Mouse (Mus musculus): ENCODE results near the gene Flot1. TPM values are rescaled to one million over a fixed set of nuclear protein-coding genes. Genes with fewer than 3 reads are reported as not detected.

Gene Flot1
- 140 TPM for polyA plus RNA-seq (2015; fragmentation: Illumina TruSeq; extraction: RNeasy Lipid Tissue Mini Kit (QIAGEN cat#74804); ENCODE audit: low read depth, low replicate concordance)

DNA sequence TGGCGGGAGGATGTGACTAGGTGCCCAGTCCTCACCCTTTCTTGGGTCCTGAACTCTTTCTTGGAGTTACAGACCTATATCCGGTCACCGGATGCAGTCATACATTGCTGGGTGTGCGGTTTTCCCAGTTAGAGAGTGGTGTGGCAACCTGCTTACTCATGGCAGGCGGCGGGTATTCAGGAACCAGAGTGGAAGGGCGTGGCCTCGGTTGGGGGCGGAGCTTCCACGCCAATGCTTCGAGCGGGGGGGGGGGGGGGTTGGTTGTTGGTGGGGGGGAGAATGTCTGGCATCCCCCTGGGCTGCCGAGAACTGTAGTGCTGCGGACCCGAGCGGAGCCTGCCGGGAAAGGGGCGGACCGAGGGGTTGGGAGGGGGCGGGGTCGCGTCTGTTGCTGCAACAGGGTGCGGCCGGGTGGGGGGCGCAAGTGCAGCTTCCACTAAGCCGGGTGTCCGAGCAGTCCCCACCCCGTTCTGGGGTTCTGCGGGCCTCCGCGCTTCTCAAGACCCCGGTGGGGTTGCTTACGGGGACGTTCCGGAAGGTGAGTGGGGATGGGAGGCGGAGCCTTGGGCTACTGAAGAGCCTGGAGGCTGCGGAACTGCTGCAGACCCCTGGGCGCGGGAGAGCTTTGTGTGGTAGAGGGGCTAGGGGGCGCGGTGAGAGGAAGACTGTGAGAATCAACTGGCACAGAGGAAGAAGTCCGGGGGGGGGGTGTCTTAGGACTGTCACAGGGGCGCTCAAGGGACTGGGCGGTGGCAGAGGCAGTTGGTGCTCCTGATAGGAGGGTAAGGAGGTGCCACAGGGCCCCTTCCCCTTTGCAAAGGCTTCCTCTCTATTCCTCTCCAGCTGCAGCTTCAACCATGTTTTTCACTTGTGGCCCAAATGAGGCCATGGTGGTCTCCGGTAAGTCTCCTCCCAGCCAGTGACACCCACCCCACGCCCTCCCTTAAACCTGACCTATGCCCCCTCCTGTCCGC is at the start of gene Flot1:
Flot1 (plus strand) TSS at position 267 of the 974 bp plus-strand sequence.

DNA sequence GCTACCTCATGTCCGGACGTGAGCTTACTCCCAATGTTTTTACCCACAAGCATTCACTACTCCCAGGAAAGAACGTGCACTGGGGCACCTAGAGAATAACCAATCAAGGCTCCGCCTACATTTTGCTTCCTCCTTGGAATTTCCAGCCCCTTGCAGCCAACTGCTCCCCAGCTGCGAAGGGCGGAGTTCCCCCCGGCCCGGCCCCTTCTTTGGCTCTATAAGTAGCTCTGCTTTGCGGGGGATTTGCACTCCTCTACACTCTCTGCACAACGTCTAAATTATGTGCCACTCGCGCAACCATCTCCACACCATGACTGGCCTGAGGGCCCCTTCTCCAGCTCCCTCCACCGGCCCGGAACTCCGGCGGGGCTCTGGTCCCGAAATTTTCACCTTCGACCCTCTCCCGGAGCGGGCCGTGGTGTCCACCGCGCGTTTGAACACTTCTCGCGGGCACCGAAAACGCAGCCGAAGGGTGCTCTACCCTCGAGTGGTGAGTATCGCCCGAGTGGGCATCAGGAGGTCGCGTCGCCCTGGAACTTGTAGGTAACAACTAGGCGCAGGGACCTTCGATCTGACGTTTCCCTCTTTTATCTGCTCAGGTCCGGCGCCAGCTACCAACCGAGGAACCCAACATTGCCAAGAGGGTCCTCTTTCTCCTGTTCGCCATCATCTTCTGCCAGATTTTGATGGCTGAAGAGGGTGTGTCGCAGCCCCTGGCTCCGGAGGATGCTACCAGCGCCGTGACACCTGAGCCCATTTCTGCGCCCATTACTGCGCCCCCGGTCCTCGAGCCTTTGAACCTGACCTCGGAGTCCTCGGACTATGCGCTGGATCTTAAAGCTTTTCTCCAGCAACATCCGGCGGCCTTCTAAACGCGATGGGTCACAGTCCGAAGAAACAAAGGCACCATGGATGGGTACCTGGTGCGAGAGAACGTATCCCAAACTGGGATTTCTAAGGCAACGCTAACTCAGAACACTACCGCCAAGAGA is 1.3 kb upstream of the Flot1 start, which contains the start of gene Ier3:
Ier3 (plus strand) TSS at position 246 of the 992 bp plus-strand sequence.

DNA sequence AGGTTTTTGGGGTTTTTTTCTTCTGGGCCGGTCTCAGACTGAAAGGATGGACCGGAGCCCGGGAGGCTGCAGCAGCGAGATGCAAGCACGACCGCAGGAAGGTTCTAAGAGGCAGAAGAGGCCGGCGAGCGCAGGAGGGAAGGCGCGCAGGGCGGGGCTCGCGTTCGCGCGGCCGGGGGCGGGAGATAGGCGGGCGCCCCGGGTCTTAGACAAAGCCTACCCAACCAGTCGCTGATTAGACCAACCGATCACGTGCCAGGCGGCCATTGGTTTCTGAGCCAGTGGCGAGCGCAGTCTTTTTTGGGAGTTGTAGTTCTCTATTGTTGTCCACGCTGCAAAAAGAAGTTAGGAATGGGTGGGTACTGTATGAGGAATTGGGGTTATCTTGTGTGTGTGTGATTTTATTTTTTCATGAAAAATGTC is 15.1 kb downstream of the Flot1 start, which contains the start of gene Tubb5:
Tubb5 (minus strand) TSS at position 185 of the 423 bp plus-strand sequence.

DNA sequence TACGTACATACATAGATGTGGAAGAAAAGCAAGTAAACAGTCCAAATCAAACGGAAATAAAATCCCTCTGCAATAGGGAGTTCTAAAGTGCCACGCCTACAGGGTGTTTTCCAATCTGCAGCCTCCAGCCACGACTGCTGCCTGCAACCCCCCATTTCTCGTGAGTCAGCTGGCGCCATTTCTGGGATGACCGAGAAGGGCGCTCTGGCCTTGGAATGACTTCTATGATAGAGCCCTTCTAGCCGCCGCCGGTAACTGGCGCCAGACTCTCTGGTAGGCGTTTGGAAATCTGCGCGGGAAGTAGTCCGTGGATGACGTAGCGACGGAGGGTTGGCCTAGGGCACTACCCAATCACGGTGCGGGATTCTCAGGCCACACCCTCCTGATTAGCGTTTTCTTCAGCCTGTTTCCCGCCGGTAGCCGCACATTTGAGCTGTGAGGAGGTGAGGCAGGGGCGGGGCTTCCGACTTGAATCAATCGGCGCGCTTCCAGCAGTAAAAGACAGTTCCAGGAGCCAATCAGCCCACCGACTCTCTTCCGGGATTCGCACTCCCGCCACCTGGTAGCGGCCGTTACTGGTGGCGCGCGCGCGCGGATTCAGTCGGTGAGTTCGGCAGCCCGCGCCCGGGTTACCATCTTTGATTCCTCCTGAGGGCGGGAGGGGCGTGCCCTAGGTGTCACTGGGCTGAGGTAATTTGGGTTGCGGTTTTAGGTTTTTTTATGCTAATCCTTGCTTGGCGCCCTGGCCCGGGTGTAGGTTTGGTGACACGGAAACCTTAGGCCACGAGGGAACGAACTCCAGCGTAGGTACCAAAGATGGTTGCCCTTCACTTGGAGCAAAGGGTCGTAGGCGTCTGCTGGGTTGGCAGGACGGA is 18.3 kb downstream of the Flot1 start, which contains the start of gene Mdc1:
Mdc1 (plus strand) TSS at position 440 of the 875 bp plus-strand sequence.

DNA sequence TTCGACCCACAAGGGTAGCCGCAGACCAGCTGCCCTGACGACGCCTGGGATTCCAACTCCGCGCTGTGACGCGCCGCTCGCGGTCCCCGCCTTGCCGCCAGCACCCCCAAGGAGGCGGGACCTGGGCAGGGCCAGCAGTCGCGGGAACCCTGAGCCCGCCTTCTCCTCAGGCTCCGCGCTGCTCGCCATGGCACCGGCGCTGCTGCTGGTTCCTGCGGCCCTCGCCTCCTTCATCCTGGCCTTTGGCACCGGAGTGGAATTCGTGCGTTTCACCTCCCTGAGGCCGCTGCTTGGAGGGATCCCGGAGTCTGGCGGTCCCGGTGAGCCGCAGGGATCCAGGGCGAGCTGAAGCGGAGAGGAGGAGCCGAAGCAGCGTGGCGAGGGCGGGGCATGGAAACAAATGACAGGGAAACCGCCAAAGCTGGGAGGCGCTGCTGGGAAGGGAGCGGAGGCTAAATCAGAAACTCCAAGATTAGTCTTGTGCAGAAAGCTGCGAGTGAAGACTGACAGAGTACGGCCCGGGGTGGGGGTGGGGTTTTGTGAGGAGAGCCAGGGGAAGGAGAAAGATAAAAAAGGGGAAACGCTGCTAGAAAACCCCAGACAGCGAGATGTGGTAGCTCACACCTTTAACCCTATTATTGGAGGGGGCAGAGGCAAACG is 38.3 kb downstream of the Flot1 start, which contains the start of gene Nrm:
Nrm (plus strand) TSS at position 121 of the 660 bp plus-strand sequence.

DNA sequence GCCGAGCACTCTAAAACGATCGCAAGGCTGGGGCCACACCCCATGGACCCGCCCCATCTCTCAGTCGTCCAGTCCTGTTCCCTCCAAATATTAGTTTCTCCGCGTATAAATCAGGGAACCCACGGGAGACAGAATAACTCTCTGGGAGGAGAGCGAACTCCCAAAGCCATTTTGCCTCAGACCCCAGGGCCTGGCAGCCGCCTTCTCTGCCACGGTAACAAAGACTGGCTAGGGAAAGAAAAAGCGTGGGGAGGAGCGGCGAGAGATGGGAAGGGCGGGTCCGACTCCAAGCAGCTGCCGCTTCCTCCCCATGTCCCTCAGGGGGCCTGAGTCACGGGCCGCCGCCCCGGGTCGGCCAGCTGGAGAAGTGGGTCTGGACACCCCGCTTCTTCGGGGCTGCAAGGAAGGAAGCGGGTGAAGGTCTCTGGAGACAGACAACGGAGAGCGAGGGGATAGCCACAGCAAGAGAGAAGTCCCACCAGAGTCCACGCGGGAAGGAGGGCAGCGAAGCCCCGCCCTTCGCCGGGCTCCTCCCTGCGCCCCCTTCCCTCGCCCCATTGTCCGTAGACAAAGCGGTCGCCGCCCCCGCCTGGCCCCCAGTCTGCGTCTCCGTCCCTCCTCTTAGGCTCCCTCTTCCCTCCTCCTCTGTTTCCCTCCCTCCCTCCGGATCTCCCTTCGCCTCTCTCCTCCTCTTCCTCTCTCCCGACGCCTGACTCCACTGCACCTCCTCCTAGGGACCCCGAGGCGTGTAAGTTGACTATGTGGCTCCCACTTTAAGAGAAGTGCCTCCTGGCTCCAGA is 42.7 kb downstream of the Flot1 start, which contains the start of gene Ppp1r18:
Ppp1r18 (plus strand) TSS at position 113 of the 800 bp plus-strand sequence.

DNA sequence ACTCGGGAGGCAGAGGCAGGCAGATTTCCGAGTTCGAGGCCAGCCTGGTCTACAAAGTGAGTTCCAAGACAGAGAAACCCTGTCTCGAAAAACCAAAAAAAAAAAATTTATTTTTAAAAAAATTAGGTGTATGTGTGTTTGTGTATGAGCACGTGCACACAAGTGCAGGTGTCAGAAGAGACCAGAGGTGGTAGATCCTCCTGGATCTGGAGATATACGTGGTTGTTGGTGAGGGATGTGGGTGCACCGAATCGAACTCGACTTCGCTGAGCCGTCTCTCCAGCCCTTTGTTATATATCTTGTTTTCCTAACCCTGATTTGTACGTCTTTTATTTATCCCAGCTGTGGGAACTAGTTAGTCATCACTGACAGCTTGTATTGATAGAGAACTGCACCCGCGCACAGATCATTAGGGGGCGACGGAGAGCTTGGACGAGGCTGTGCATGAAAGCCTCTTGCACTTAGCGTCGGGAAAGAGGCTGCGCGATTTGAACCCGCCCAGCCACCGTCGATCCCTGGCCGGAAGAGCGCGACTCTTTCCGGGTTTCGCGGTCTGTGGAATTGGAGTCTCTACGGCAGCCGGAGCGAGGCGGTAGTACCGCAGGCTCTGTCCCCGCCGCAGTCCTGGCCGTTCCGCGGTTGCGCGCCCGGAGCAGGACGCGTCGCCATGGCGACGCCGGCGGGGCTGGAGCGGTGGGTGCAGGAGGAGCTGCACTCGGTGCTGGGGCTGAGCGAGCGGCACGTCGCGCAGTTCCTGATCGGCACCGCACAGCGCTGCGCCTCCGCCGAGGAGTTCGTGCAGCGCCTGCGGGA is 56.4 kb downstream of the Flot1 start, which contains the start of gene Dhx16:
Dhx16 (plus strand) TSS at position 575 of the 813 bp plus-strand sequence.

Other genes starting within 250 kb of the Flot1 start
- not detected for gene Sfta2, start 221.7 kb upstream of the Flot1 start, polyA plus RNA-seq (2015; fragmentation: Illumina TruSeq; extraction: RNeasy Lipid Tissue Mini Kit (QIAGEN cat#74804); ENCODE audit: low read depth, low replicate concordance)
- not detected for gene Gm9573, start 196.6 kb upstream of the Flot1 start, polyA plus RNA-seq (2015; fragmentation: Illumina TruSeq; extraction: RNeasy Lipid Tissue Mini Kit (QIAGEN cat#74804); ENCODE audit: low read depth, low replicate concordance)
- gene Mucl3, start 179.5 kb upstream of the Flot1 start, polyA plus RNA-seq (2015; fragmentation: Illumina TruSeq; extraction: RNeasy Lipid Tissue Mini Kit (QIAGEN cat#74804); ENCODE audit: low read depth, low replicate concordance): not detected
- gene Vars2, start 155.6 kb upstream of the Flot1 start, polyA plus RNA-seq (2015; fragmentation: Illumina TruSeq; extraction: RNeasy Lipid Tissue Mini Kit (QIAGEN cat#74804); ENCODE audit: low read depth, low replicate concordance): 20.2 TPM
- gene Gtf2h4, start 149.5 kb upstream of the Flot1 start, polyA plus RNA-seq (2015; fragmentation: Illumina TruSeq; extraction: RNeasy Lipid Tissue Mini Kit (QIAGEN cat#74804); ENCODE audit: low read depth, low replicate concordance): 19.8 TPM
- gene Ddr1, start 118.6 kb upstream of the Flot1 start, polyA plus RNA-seq (2015; fragmentation: Illumina TruSeq; extraction: RNeasy Lipid Tissue Mini Kit (QIAGEN cat#74804); ENCODE audit: low read depth, low replicate concordance): 52.9 TPM
- 14.8 TPM for gene Ier3, start 1.5 kb upstream of the Flot1 start, polyA plus RNA-seq (2015; fragmentation: Illumina TruSeq; extraction: RNeasy Lipid Tissue Mini Kit (QIAGEN cat#74804); ENCODE audit: low read depth, low replicate concordance)
- gene Tubb5, start 15.1 kb downstream of the Flot1 start, polyA plus RNA-seq (2015; fragmentation: Illumina TruSeq; extraction: RNeasy Lipid Tissue Mini Kit (QIAGEN cat#74804); ENCODE audit: low read depth, low replicate concordance): 402 TPM
- gene Mdc1, start 18.3 kb downstream of the Flot1 start, polyA plus RNA-seq (2015; fragmentation: Illumina TruSeq; extraction: RNeasy Lipid Tissue Mini Kit (QIAGEN cat#74804); ENCODE audit: low read depth, low replicate concordance): 7.9 TPM
- 3.0 TPM for gene Nrm, start 38.1 kb downstream of the Flot1 start, polyA plus RNA-seq (2015; fragmentation: Illumina TruSeq; extraction: RNeasy Lipid Tissue Mini Kit (QIAGEN cat#74804); ENCODE audit: low read depth, low replicate concordance)
- gene Ppp1r18, start 42.4 kb downstream of the Flot1 start, polyA plus RNA-seq (2015; fragmentation: Illumina TruSeq; extraction: RNeasy Lipid Tissue Mini Kit (QIAGEN cat#74804); ENCODE audit: low read depth, low replicate concordance): 8.6 TPM
- gene Dhx16, start 56.6 kb downstream of the Flot1 start, polyA plus RNA-seq (2015; fragmentation: Illumina TruSeq; extraction: RNeasy Lipid Tissue Mini Kit (QIAGEN cat#74804); ENCODE audit: low read depth, low replicate concordance): 27.2 TPM
- 90.2 TPM for gene 2310061I04Rik, start 74.2 kb downstream of the Flot1 start, polyA plus RNA-seq (2015; fragmentation: Illumina TruSeq; extraction: RNeasy Lipid Tissue Mini Kit (QIAGEN cat#74804); ENCODE audit: low read depth, low replicate concordance)
- 53.4 TPM for gene Atat1, start 86.8 kb downstream of the Flot1 start, polyA plus RNA-seq (2015; fragmentation: Illumina TruSeq; extraction: RNeasy Lipid Tissue Mini Kit (QIAGEN cat#74804); ENCODE audit: low read depth, low replicate concordance)
- 53.1 TPM for gene Mrps18b, start 93.2 kb downstream of the Flot1 start, polyA plus RNA-seq (2015; fragmentation: Illumina TruSeq; extraction: RNeasy Lipid Tissue Mini Kit (QIAGEN cat#74804); ENCODE audit: low read depth, low replicate concordance)
- 30.3 TPM for gene Ppp1r10, start 93.2 kb downstream of the Flot1 start, polyA plus RNA-seq (2015; fragmentation: Illumina TruSeq; extraction: RNeasy Lipid Tissue Mini Kit (QIAGEN cat#74804); ENCODE audit: low read depth, low replicate concordance)
- 64.4 TPM for gene Abcf1, start 146.5 kb downstream of the Flot1 start, polyA plus RNA-seq (2015; fragmentation: Illumina TruSeq; extraction: RNeasy Lipid Tissue Mini Kit (QIAGEN cat#74804); ENCODE audit: low read depth, low replicate concordance)
- 131 TPM for gene Gnl1, start 156.6 kb downstream of the Flot1 start, polyA plus RNA-seq (2015; fragmentation: Illumina TruSeq; extraction: RNeasy Lipid Tissue Mini Kit (QIAGEN cat#74804); ENCODE audit: low read depth, low replicate concordance)
- gene Prr3, start 157.0 kb downstream of the Flot1 start, polyA plus RNA-seq (2015; fragmentation: Illumina TruSeq; extraction: RNeasy Lipid Tissue Mini Kit (QIAGEN cat#74804); ENCODE audit: low read depth, low replicate concordance): 28.9 TPM
- 2.6 TPM for gene H2-T24, start 197.3 kb downstream of the Flot1 start, polyA plus RNA-seq (2015; fragmentation: Illumina TruSeq; extraction: RNeasy Lipid Tissue Mini Kit (QIAGEN cat#74804); ENCODE audit: low read depth, low replicate concordance)
- 26.7 TPM for gene H2-T23, start 209.6 kb downstream of the Flot1 start, polyA plus RNA-seq (2015; fragmentation: Illumina TruSeq; extraction: RNeasy Lipid Tissue Mini Kit (QIAGEN cat#74804); ENCODE audit: low read depth, low replicate concordance)
- gene H2-T22, start 219.5 kb downstream of the Flot1 start, polyA plus RNA-seq (2015; fragmentation: Illumina TruSeq; extraction: RNeasy Lipid Tissue Mini Kit (QIAGEN cat#74804); ENCODE audit: low read depth, low replicate concordance): 35.7 TPM
- gene Gm6034, start 219.7 kb downstream of the Flot1 start, polyA plus RNA-seq (2015; fragmentation: Illumina TruSeq; extraction: RNeasy Lipid Tissue Mini Kit (QIAGEN cat#74804); ENCODE audit: low read depth, low replicate concordance): not detected
- gene Gm11127, start 235.1 kb downstream of the Flot1 start, polyA plus RNA-seq (2015; fragmentation: Illumina TruSeq; extraction: RNeasy Lipid Tissue Mini Kit (QIAGEN cat#74804); ENCODE audit: low read depth, low replicate concordance): 0.46 TPM

Measured in brain, adult 10 weeks (tissue).